Mouse (Mus musculus) heart, adult 9 months (tissue): ENCODE measurements around the gene Ptbp1.

Experiments
- DNase-seq, 2 experiments: peaks; one replicate each; pipeline ENCODE4 v3.0.0; 2022; ENCODE audit warnings: low spot score in 2 of 2

Gene Ptbp1

DNA sequence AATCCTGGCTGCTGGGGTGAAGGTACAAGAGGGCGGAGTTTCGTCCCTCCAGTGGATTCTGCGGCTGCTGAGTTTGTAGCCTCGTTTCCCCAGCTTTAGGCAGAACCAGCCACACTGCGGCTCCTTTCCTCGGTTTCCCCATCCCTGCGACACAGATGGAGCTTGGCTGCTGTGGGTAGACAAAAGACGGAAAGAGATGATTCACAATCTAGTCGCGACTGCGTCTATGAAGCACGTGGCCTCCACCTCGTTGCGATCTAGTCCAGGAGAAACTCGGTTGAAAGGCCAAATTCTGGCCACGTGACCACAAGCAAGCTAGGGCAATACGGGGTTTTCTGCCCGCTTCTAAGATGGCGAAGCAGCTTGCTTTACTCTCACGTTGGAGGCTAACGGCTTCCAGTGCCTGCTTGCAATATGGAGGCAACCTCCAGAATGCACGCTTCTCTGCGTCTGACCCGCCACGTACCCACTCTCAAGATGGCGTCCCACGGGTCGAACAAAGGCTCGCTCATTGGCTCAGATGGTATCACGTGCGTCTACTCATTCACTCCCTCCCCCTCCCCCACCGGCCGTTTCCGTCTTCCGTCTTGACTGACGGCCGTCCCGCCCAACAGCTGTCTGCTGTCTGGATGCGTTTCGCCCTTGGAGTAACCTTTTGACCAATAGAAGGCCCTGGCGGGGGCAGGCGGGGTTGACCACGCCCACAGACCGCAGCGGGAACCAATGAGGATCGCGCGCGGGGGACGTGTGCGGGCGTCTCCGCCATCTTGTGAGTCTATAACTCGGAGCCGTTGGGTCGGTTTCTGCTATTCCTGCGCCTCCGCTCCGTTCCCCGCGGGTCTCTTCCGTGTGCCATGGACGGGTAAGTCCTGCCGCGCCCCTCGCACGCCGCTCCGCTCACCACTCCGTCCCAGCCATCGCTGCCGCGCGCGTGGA lies at the start of gene Ptbp1:
TSS of gene Ptbp1 (plus strand) at position 568 of the 936 bp plus-strand sequence.
- DNase-seq, result peak; percentile 99

DNA sequence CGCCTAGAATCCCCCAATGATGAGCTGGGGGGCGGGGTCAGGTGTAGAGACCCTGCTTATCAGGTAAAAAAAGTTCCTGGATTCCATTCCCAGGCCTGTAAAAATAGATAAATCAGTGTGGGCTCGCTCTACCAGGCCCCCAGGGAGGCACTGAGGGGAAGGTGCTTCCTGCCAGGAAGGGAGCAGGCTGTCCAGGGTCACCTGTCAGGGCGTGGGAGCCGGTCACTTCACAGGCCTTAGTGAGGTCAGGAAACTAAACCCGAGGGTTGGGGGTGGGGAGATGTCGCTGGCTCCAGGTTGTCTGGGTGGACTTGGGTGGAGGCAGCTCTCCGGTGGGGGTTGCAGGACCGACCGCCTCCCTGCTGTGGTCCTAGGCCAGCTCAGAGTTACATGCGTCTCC lies 48.6 kb upstream of the Ptbp1 start:
- DNase-seq, result peak; percentile 79 to 86

DNA sequence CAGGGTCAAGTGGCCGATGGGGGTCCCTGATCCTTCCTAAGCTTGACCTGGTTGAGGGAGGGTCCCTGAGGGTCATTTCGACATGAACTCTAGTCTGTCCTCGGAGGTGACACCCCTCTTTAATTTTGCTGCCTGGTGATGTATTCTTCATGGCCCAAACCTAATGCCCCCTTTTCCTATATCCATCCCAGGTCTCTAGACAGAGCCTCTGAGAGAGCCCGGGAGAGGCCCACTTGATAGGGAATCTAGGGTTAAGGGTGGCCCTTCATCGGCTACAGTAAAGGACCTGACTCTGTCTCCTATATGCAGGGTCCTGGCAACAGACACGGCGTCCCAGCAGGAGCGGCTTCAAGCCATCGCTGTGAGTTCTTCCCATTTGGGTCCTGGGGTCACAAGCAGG lies 47.9 kb upstream of the Ptbp1 start:
- DNase-seq, result no peak

DNA sequence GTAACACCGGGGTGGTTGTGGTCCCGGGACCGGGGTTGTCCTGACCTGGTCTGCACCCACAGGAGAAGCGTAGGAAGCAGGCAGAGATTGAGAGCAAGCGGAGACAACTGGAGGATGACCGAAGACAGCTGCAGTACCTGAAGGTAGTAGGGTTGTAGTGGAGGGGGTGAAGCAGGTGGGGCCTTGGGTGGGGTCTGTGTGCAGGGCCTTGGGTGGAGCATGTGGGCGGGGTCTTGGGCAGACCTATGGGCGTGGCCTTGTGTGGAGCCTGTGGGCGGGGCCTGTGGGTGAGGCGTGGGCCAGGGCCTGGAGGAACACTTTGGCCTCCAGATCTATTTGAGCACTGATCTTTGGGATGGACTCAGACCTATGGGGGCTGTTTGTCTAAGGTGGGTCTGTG lies 47.3 kb upstream of the Ptbp1 start:
- peak; percentile 59 to 60 for DNase-seq

DNA sequence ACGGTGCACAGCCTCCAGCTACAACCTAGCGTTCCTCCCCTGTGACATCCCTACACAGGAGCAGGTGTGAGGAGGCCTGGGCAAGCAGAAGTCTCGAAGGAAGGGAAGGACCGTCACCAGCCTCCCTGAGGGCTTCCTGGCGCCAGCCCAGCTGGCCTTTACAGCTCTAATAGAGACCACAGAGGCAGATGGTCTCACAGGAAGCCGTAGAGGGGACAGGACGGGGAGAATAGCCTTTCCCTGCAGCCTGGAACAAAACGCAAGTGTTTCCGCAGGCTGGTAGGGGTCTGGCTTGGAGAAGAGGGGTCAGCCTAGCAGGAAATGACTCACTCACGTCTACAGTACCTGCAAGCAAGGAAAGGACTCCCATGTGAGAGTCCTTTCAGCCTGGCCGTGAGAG lies 46.4 kb upstream of the Ptbp1 start:
- peak; percentile 69 to 84 for DNase-seq

DNA sequence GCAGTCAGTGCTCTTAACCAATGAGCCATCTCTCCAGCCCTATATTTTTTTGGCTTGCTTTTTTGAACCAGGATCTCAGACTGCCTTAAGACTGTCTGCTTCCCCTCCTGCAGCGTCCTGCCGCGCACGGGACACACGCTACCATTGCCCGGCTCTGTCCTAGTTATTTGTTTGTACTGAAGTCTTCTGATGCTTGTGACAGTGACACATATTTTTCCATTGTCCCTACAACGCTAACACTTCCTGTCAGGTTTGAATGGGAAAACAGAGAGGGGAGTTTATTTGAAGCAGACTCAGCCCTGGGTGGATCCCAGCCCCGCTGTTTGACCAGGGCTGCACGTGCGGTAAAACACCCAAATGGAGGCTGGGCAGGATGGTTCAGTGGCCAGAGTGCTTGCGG lies 45.5 kb upstream of the Ptbp1 start:
- peak in 1 of 2 experiments; percentile 60 for DNase-seq

DNA sequence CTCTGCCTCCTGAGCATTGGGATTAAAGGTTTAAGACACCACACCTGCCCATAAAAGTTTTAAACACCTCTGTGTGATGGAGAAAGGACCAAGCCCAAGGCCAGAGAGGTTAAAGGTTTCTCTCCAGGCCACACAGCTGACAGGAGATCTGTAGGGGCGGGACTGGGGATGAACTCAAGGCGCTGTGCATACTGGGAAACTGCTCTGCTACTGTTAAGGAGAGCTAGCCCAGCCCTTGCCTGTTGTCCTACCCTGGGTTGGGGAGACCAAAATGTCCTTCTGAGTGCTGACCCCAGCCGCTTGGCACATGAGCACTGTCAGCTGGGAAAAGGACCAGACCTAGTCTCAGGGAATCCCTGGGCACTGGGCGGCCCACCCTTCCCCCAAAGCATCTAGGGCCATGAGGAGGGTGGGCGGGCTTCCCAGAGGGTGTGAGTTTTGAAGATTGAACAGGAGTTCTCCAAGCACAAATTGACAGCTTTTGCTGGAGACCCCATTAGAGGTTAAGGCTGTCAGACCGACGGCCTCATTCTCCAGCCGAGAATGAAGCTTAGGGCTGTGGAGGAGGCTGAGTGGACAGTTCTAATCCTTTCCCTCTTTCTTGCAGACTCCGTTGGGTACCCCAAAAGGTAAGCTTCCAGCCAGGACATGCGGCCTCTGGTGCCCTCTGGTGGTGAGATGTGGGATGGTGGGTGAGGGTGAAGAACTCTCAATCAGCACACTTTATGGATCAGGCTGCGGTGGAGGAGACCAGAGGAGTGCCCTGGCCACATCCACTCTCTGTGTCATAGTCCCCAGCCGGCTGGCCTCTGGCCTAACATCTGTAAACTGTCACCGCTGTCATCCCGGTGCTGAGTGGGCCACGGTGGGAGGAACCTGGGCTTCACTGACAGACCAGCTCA lies 42.2 kb upstream of the Ptbp1 start:
- peak; percentile 65 to 77 for DNase-seq

DNA sequence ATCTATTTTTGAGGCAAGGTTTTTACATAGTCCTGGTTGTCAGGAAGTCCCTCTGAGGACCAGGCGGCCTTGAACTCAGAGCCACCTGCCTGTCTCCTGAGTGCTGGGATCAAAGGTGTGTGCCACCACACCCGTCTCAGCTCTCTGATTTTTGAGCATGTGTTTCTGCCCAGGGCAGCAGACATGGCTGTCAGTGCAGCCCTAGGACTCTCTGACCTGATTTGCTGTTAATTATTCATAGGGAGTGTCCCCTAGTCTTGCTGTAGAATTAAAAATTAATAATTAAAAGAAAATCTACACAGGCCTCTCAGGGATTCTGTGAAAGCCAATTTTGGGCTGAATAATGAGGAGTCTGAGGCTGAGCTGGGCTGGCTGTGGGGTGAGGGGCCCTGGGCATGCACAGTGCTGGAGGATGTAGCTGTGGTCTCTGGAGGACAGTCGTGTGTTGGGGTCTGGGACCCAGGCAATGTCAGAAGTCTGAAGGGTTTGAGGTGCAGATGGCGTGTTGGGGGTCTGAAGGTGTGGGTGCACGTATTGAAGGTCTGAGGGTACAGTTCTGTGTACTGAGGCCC lies 39.9 kb upstream of the Ptbp1 start:
- DNase-seq, result no peak

DNA sequence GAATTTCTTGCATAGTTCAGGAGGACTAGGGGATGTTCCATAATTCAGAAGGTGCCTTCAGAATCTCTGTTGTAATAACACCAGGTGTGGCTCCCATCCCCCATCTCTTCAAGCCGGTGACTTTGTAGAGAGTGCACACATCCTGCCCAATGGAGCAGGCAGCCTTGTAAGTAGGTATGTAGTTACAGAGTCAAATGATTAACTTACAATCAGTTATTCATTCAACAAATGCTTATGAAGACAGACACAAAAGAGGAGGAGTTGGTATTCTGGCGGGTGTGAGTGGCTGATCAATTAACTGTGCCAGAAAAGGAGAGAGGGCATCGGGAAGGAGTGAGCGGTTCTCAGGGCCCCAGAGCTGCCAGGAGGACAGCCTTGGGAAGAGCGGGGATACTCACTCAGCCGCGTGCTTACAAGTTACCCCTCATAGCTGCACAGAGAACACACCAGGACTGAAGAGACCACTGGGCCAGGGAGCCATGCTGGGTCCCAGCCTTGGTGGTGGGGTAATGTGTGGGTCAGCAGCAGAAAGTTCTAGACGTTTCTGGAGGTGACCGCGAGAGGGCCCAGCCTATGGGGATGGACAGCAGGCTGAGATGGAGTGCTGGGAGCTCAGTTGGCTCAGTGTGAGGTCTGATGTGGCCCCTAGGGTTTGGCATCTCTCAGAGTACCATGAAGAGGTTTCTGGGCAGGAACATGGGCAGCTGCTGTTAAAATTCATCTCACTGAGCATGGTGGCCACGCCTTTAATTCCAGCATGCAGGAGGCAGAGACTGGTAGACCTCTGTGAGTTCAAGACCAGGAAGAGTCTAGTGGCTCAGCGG lies 38.3 kb upstream of the Ptbp1 start:
- DNase-seq, result no peak

DNA sequence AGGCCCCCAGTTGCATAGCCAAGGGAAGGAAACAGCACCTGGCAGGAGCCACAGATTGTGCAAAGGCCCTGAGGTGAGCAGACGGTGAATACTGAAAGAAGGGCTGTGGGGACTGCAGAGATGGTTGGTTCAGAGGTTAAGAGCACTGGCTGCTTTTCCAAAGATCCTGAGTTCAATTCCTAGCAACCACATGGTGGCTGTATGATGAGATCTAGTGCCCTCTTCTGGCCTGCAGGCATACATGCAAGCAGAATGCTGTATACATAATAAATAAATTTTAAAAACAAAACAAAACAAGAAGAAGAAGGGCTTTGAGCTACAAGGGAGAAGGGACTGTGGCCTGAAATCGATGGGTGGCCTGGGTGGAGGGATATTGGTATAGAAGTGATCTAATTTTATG lies 37.1 kb upstream of the Ptbp1 start:
- no peak for DNase-seq

DNA sequence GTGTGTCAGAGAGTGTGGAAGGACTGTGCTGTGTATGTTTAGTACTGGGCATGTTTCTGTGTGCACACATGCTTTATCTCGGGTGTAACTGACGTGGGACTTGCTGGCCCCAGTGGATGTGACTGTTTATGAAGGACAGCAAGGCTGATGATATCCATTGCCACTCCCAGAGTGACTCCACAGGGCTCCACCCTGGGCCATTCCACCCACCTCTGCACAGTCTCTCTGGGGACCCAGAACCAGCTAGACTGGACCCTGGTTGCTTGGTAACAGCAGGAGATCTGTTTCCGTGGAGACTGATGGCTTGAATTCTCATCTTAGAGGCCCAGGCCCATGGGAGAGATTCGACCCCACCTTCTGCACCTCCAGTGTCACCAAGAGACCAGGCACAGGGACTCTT lies 36.0 kb upstream of the Ptbp1 start:
- DNase-seq, result no peak

DNA sequence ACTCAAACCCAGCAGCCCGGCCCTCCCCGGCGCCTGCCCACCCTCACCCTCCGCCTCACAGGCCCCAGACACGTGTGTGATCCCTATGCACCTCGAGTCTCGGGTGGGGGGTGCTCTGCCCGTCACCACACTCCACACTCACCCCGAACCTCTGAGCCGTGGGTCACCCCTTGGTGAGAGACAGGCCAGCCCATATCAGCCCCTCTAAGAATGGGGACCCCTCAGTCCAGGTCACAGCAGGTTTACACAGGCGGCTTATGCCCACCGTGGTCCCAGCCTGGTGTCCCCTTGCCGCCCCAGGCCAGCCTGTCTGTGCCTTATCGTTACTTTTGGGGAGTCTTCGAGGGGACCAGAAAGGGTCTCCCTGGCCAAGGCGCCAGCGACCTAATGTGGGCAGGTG lies 34.6 kb upstream of the Ptbp1 start:
- DNase-seq, result no peak

DNA sequence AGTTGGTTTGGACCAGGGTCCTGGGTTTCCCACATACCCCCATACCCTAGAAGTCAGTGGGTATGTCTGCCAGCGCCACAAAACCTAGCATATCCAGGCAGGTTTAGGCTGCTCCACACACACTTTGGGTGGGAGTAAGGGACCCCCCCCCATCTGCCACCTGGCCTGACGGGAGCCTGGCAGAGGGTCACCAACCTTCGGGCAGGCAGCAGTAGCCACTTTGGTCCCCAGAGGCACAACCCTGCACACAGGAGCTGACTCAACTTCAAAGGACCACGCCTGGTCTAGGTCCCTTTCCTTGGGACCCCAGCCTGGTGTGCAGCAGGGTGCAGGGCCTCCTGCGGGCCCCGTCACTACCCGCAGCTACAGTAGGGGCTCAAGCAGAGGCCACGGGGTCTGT lies 34.0 kb upstream of the Ptbp1 start:
- no peak for DNase-seq

DNA sequence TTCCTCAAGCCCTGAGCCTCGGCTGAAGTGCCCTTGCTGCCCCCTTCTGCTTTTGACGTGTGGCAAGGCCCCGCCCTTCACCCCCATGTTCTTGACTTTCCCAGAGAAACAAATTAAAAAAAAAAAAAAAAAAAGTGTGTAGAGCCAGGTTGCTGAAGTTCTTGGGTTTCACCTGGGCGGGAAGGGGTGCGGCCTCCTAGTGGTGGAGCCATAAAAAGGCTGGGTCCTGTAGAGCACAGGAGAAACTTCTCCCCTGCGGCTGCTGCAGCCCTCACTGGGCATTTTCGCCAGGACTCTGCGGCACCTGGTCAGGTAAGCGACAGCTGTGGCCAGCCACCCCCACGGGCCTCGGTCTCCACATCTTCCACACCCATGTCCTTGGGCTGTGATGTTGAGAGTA lies 33.4 kb upstream of the Ptbp1 start, which contains the start of gene Misp:
TSS of gene Misp (plus strand) at position 208 of the 400 bp plus-strand sequence.
- DNase-seq, result no peak

DNA sequence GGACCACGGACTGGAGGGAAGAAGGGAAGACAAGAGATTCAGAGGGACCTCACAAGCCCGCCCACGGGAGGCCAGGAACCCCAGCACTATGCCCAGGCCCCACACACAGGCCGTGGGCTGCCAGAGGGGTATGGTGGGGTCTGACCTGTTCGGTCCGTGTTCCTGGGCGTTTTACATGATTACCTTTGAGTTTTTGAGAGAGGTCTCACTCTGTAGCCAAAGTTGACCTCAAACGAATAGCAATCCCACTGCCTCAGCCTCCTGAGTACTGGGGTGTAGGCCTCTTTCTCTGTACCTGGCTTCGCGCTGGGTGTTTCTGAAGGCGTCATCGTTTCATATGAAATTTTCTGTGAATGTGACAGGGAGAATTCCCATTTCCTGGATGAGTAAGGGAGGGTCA lies 32.5 kb upstream of the Ptbp1 start:
- no peak for DNase-seq

DNA sequence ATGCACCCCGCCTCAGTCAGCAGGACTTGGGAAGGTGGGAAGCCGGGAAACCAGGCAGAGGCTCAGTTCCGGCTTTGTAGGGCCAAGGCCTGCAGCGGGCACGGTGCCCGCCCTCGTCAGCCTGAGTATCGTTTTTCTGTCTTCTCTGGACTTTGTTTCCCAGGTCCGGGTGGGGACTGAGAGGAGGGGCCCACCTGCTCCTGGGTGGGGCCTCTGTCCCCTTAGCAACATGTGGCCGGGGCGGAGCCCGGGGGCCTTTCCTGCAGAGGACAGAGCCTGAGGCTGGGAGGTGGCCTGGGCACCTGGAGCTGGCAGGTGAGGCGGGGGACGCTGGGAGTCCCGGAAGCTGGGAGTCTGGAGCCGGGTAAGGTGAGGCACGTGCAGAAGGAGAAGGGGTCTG lies 31.9 kb upstream of the Ptbp1 start:
- no peak for DNase-seq

DNA sequence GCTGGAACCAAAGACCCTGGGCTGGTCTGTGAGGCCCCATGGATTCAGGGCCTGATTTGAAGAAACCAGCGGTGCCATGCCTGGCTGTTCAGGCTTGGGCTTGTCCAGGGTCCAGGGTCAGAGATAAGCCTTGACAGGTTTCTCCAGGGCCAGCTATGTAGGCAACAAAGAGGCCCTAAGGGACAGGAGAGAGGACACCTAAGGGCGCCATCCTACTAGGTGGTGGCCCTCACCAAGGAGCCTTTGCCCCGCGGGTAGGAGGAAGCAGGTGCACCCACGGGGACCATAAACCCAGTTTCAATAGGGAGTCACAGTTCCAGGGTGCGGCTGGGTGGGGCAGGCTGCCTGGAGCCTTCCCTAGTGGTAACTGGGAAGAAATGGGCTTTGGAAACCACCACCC lies 31.2 kb upstream of the Ptbp1 start:
- no peak for DNase-seq

DNA sequence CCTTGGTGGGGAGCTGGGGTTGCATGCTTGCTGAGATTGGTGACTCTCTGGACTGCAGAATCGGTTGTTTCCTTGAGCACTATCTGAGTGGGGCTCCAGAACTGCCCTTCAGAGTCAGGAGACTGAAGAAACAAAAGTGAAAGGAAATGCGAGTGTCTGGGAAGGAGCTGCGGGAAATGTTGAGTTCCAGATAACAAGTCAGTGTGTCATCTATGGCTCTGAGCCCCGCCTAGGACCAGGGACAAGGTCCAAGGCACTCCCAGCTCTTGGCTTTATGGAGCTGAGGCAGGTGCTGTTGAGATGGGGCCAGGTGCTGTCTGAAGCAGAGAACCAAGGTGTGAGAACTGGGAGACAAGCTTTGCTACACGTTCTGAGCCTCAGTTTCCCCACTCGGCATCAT lies 29.8 kb upstream of the Ptbp1 start:
- DNase-seq, result peak in 1 of 2 experiments; percentile 46

DNA sequence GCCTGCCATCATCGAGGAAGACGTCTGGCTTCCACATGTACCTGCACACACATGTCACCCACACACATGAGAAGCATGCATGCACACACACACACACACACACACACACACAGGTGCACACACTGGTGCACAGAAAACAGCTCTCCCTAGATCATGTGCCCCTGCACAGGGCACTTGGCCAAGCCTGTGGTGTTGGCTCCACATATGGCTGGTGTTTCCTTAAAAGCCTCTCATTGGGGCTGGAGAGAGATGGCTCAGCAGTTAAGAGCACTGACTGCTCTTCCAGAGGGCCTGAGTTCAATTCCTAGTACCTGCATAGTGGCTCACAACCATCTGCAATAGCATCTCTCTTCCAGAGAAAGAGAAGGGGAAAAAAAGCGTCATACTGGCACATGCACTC lies 22.6 kb upstream of the Ptbp1 start:
- DNase-seq, result no peak

DNA sequence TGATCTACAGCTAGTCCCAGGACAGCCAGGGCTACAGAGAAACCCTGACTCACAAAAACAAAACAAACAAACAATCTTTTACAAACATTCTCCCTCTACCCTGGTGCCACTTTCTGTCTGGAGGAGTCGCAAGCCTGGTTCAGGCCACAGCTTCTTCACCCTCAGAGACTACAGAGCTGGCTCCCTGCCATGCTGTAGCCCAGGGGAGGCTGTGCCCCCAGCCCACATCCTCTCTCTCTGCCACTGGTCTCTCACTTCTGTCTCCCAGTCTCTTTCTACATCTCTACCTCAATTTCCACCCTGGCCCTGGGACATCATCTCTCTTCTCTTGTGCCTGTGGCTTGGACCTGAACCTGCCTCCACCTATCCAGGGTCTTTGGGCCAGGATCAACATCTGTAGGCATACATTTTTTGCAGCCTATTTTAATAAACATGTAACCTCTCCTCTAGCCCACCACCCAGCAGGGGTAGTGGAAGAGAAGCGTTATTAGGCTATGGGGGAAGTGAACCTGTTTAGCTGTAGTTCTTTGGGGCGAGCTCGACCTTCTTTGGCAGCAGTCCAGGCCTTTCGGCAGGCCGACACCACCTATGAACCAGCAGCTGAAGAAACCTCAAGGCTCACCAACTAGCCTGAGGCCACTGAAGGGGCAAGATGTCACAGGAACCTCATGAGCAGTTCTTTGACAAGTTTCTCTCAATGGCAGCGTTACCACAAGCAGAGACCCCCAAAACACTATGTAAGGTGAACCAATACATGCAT lies 22.0 kb upstream of the Ptbp1 start:
- DNase-seq, result no peak

DNA sequence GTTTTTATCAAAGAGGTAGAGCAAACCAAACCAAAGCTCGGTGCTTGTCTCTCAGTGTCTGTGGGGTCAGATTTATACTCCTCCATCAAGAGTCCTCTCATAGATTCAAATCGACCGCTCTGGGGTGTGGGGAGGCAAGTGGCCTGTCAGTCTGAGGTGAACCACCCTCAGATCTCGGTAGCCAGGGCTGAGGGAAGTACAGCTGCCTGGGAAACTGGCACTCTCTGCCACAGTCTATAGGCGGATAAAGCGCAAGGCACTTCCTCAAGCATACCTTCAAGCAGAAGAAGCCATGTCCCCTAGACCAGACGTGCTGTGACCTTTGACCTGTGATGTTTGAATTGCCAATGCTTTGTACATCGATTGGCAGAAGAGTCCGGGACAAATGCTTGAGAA lies 21.4 kb upstream of the Ptbp1 start:
- DNase-seq, result no peak
